Mouse (Mus musculus): Measurements from ENCODE around the gene Magi3.
A peak's percentile ranks its signal among the peaks of the same experiment; 100 is the strongest.

Gene Magi3

GRCm38 (mm10) chr3:104220295-104220965 lies at the start of gene Magi3:
Gene Magi3 (minus strand): TSS chr3:104220374.
- DNase-seq, result peak; percentile 98

GRCm38 (mm10) chr3:104264530-104265145 lies 44.5 kb upstream of the Magi3 start:
- no peak for DNase-seq

- DNase-seq, result no peak
Measured at GRCm38 (mm10) chr3:104260221-104260620, 40.0 kb upstream of the Magi3 start.

GRCm38 (mm10) chr3:104259168-104259567 lies 39.0 kb upstream of the Magi3 start:
- DNase-seq, result no peak

- DNase-seq, result no peak
Measured at GRCm38 (mm10) chr3:104257041-104257440, 36.9 kb upstream of the Magi3 start.

GRCm38 (mm10) chr3:104253760-104254159 lies 33.6 kb upstream of the Magi3 start:
- no peak for DNase-seq

- no peak for DNase-seq
Measured at GRCm38 (mm10) chr3:104247850-104248249, 27.7 kb upstream of the Magi3 start.

- no peak for DNase-seq
Measured at GRCm38 (mm10) chr3:104247057-104247456, 26.9 kb upstream of the Magi3 start.

- DNase-seq, result no peak
Measured at GRCm38 (mm10) chr3:104244373-104244772, 24.2 kb upstream of the Magi3 start.

GRCm38 (mm10) chr3:104243972-104244371 lies 23.8 kb upstream of the Magi3 start:
- DNase-seq, result no peak

DNA sequence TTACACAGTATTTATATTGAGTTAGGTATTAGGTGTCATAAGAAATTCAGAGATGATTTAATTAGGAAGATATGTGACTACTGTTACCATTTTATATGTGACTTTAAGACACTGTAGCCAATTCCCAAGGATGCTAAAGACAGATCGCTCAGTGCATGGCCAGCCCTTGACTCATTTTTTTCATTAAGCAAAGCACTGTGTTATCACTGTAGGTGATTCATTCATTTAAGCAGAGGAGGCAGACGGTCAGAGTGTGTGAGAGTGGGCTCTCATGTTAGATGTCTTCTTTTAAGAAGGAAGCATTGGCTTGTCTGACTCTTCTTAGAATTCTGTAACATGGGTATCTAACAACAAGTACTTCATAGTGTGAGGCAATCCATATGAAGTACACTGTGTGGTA lies 19.6 kb upstream of the Magi3 start:
- DNase-seq, result no peak

GRCm38 (mm10) chr3:104239376-104239775 lies 19.2 kb upstream of the Magi3 start:
- DNase-seq, result no peak

DNA sequence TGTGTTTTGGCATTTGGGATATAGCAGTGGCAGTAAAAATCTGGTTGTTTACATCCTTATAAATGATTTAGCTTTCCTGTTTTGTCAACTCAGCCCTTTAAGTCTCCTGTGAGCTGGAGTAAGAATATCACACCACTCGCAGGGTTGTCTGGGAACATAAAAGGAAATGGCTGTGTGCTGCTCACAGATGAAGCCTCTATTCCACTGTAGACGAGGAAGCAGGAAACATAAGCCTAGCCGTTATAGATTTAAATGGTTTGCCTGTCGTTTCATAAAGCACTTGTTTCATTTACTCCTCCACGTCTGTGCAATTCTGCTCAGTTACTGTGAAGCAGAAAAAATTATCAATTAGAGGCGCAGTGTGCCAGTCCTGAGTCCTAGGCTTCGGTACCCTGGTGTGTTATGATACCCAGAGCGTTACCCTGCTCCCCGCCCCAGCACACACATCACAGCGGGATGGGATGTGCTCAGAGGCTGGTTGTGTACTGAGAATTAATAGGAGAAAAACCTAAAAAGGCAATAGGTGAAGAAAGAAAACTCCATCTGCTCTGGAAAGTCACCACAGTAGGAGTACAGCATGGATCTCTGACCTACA lies 17.8 kb upstream of the Magi3 start:
- no peak for DNase-seq

DNA sequence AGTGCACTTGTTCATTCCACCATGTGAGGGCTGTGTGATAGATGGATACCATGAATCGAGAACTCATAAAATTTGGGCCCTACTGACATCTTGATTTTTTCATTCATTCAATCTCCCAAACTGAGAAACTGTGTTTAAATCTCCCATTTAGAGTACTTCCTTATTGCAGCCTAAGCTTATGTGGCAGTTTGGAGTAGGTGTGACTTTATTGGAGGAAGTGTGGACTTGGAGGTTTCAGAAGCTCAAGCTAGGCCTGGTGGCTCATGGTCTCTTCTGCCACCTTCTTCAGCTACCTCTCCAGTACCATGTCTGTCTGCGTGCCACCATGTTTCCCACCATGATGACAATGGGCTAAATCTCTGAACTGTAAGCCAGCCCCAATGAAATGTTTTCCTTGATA lies 15.9 kb upstream of the Magi3 start:
- DNase-seq, result no peak

DNA sequence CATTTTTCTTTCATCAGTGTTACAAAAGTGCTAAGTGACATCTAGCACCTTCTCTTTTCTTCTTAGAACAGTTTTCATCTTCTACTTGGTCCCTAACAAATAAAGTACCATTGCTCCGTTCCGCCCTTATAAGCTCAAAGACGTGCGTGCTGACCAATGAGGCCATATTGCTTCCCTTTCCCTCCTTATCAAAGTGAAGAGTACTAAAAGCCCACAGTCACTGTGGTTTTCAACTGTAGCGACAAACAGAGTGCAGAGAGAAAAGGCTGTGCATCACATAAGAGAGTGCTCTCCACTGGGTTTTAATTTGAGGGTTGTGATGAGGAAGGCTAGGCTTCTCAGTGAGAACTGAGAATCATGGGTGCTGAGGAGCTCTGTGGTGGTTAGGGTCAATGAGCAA lies 14.9 kb upstream of the Magi3 start:
- DNase-seq, result no peak

DNA sequence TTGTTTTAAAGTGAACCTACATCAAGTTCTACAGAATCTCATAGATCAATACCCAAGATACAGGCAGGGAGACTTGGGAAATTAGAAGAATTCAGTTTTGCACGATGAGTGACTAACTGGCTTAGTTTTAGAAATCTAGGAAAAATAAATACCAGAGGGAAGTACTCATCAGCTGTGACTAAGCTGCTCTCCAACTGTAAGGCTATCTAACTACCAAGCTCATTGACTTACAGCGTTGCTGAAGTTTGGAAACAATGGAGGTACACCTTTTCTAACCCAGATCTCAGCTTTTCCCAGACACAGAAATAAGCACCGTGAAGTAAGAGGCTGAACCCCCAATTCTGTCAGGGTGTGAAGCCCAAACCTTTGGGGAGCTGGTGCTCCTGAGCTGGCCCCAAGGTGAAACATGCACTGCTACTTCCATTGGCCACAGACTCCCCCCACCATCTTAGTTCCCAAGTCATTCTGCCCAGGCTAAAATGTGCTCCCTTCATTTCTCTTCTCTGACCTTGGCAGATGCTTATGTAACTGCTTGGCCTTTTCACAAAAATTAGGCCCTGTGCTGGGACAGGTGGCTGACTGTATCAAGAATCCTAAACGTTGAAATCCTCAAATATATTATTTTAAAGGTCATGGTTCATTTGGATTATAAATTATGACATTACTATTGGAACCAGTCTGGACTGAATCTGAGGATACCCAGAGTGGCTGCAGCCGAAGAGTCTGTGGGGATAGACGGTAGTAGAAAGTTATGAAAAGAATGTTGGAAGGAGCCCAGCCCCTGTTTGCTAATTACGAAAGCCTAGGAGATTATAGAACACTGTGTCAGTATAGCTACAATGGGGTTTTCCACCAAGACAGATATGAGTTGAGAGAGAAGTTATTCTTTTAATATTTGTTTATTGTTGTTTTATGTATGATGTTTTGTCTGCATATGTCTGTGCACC lies 13.5 kb upstream of the Magi3 start:
- DNase-seq, result no peak

GRCm38 (mm10) chr3:104227438-104228111 lies 7.4 kb upstream of the Magi3 start:
- DNase-seq, result peak; percentile 18

GRCm38 (mm10) chr3:104226731-104227130 lies 6.6 kb upstream of the Magi3 start:
- DNase-seq, result no peak

DNA sequence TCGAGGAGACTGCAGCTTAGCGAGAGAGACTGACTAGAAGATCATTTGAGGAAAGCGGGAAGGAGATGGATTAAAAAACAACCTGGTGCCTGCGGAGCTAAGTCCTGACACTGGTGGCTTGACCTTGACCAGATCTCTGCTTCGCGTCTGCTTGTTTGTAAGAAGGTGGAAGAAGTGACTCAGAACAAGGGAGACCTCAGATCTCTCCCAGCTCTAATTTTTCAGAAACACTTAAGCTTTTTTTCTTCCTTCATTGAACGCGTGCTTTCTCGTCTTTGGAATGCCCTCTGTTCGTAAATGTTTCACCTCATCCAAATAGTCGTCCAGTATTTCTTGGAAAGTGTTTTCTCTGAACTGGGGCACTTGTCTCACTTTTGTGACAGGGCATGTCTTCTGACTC lies 982 bp upstream of the Magi3 start:
- no peak for DNase-seq

DNA sequence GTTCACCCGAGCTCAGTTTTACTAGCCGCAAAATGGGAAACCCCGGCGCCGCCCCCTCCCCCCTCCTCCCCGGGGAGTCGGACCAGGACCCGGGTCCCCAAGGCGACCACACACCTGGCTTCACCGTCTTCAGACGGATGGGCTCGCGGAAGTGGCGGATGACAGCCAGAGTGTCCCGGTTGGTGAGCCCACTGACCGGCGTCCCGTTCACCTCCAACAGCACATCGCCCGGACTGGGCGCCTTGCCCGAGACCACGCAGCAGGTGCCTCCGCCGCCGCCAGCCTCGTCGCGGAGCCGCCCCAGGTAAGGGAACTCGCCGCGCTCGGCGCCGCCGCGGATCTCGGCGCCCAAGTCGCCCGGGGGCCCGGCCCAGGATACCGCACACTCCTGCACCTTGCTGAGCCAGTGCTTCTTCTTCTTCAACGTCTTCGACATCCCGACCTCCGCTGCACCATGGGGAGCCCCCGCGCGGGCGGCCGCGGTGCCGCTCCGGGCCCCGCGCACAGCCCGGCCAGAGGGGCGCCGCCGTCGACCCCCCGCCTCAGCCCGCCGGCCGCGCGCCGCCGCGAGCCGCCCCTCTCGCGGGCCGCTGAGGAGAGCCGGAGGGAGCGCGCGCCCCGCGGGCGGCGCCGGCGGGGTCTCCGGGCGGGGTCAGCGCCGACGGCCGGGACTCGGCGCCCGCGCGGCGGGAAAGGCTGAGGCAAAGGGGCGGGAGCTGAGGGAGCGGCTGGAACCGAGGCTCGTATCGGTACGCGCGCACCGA lies 461 bp downstream of the Magi3 start:
- no peak for DNase-seq

- DNase-seq, result peak; percentile 59
Measured at GRCm38 (mm10) chr3:104218926-104219325, 1.2 kb downstream of the Magi3 start.

GRCm38 (mm10) chr3:104189823-104190222 lies 30.4 kb downstream of the Magi3 start:
- no peak for DNase-seq
